Mouse (Mus musculus) gonadal fat pad, adult 2 months (tissue): Measurements from ENCODE around the gene Spata2l. TPM values are rescaled to one million over a fixed set of nuclear protein-coding genes. Genes with fewer than 3 reads are reported as not detected.
"Not testable (repeated sequence)": the region's sequence is repeated elsewhere in the genome, so short reads cannot be mapped to it uniquely, and the experiment has no call there.

Experiments
- DNase-seq: peaks from one replicate; pipeline ENCODE4 v3.0.0-alpha.2; 2012; ENCODE audit warnings: low read depth
- polyA plus RNA-seq: library from polyadenylated mRNA; depleted of rRNA; stranded (reverse); fragments of >200 nt; gene quantifications from 2 replicates; pipeline ENCODE4 v1.2.3, GENCODE M21; 2012; rRNA removed

The Spata2l gene
- polyA plus RNA-seq = 13.3 and 17.4 TPM in 2 replicates

GRCm38 (mm10) chr8:123235520-123236497 is at the start of gene Spata2l:
Gene Spata2l, minus strand, starts transcription at chr8:123236233.
- peak; percentile 79 for DNase-seq

GRCm38 (mm10) chr8:123284493-123284892 is 48.5 kb upstream of the Spata2l start:
- no peak for DNase-seq

GRCm38 (mm10) chr8:123283991-123284390 is 48.0 kb upstream of the Spata2l start:
- DNase-seq = no peak

- not testable (repeated sequence) for DNase-seq
These were observed 47.0 kb upstream of the Spata2l start for GRCm38 (mm10) chr8:123282994-123283393.

GRCm38 (mm10) chr8:123280302-123281094 is 44.5 kb upstream of the Spata2l start:
- DNase-seq = peak; percentile 64

- no peak for DNase-seq
These were observed 43.8 kb upstream of the Spata2l start for GRCm38 (mm10) chr8:123279828-123280227.

GRCm38 (mm10) chr8:123278445-123278844 is 42.4 kb upstream of the Spata2l start:
- DNase-seq = no peak

GRCm38 (mm10) chr8:123275096-123275495 is 39.1 kb upstream of the Spata2l start:
- DNase-seq = no peak

- DNase-seq = no peak
These were observed 38.4 kb upstream of the Spata2l start for GRCm38 (mm10) chr8:123274447-123274846.

- DNase-seq = no peak
These were observed 35.9 kb upstream of the Spata2l start for GRCm38 (mm10) chr8:123271901-123272300.

- DNase-seq = no peak
These were observed 35.1 kb upstream of the Spata2l start for GRCm38 (mm10) chr8:123271147-123271546.

GRCm38 (mm10) chr8:123267926-123268656 is 32.1 kb upstream of the Spata2l start:
- no peak for DNase-seq

- not testable (repeated sequence) for DNase-seq
These were observed 21.6 kb upstream of the Spata2l start for GRCm38 (mm10) chr8:123257593-123257992.

GRCm38 (mm10) chr8:123257114-123257513 is 21.1 kb upstream of the Spata2l start:
- no peak for DNase-seq

- DNase-seq = no peak
These were observed 19.1 kb upstream of the Spata2l start for GRCm38 (mm10) chr8:123255170-123255569.

GRCm38 (mm10) chr8:123254099-123254885 is 18.3 kb upstream of the Spata2l start, which contains the start of the genes Zfp276 and Vps9d1:
Gene Zfp276, plus strand, starts transcription at chr8:123254195.
Gene Vps9d1, minus strand, starts transcription at chr8:123254348.
- no peak for DNase-seq

- DNase-seq = no peak
These were observed 17.5 kb upstream of the Spata2l start for GRCm38 (mm10) chr8:123253451-123254098.

- DNase-seq = no peak
These were observed 16.9 kb upstream of the Spata2l start for GRCm38 (mm10) chr8:123252925-123253324.

- DNase-seq = no peak
These were observed 14.9 kb upstream of the Spata2l start for GRCm38 (mm10) chr8:123250940-123251339.

GRCm38 (mm10) chr8:123248596-123248995 is 12.6 kb upstream of the Spata2l start:
- no peak for DNase-seq
